Mouse (Mus musculus) olfactory bulb, adult 2 months (tissue): Measurements from ENCODE around the gene Plcb2.

ENCODE experiments used
- CTCF ChIP-seq: fragments of 200-500 bp; IDR thresholded peaks from 2 replicates; pipeline ENCODE4 v1.5.1; 2012; ENCODE audit warnings: low read depth, mild to moderate bottlenecking, low read length, moderate library complexity; ENCODE audit not compliant: insufficient read depth
- POLR2A ChIP-seq: fragments of 200-500 bp; IDR thresholded peaks from 2 replicates; pipeline ENCODE4 v1.6.1; 2012; ENCODE audit warnings: mild to moderate bottlenecking, low read depth, low read length, moderate library complexity; ENCODE audit not compliant: insufficient read depth

- TF ChIP-seq POLR2A: no peak
- no peak for TF ChIP-seq CTCF
These were observed 31.6 kb upstream of the Plcb2 start for GRCm38 (mm10) chr2:118759828-118760227.
